Mouse (Mus musculus) megakaryocyte, embryonic 14.5 days (primary cell): ENCODE measurements around the gene Zfp362.

Source experiments
- FLI1 ChIP-seq: IDR thresholded peaks from 2 replicates; pipeline ENCODE4 v1.6.1; 2012; ENCODE audit warnings: low read length, inconsistent platforms, mixed read lengths
- GATA1 ChIP-seq: IDR thresholded peaks from 3 replicates; pipeline ENCODE4 v1.6.1; 2012; ENCODE audit warnings: mixed read lengths, low read length, inconsistent platforms, borderline replicate concordance

- TF ChIP-seq GATA1: no peak
- no peak for TF ChIP-seq FLI1
These were observed 72.3 kb downstream of the Zfp362 start for GRCm38 (mm10) chr4:128733496-128733895.
